Mouse (Mus musculus) kidney, embryonic 16.5 days (tissue): ENCODE data around the gene Dph1. TPM values are rescaled to one million over a fixed set of nuclear protein-coding genes. Genes with fewer than 3 reads are reported as not detected.
A peak's percentile ranks its signal among the peaks of the same experiment; 100 is the strongest.

ENCODE experiments used
- ATAC-seq: fragments of 200-750 bp; cut with Nextera tagmentation; 2 replicates; pipeline ENCODE4 v1.8.0; 2017; ENCODE audit warnings: moderate TSS enrichment; ENCODE audit not compliant: low FRiP score, low TSS enrichment
- H3K27ac ChIP-seq: fragments of 300-500 bp; sonication (generic); 2 replicates; pipeline ENCODE4 v1.5.1; 2014; ENCODE audit warnings: low read length
- H3K27me3 ChIP-seq: fragments of 300-500 bp; sonication (generic); 2 replicates; pipeline ENCODE4 v1.6.1; 2014; ENCODE audit warnings: low read length, control low read depth, mixed read lengths; ENCODE audit not compliant: insufficient read depth
- H3K36me3 ChIP-seq: fragments of 300-500 bp; sonication (generic); 2 replicates; pipeline ENCODE4 v1.6.1; 2014; ENCODE audit warnings: low read length, control low read depth, mixed read lengths; ENCODE audit not compliant: insufficient read depth
- H3K4me1 ChIP-seq: fragments of 300-500 bp; sonication (generic); 2 replicates; pipeline ENCODE4 v1.6.1; 2014; ENCODE audit warnings: low read length, control low read depth, mixed read lengths; ENCODE audit not compliant: insufficient read depth
- H3K4me2 ChIP-seq: fragments of 300-500 bp; sonication (generic); replicated peaks from 2 replicates; pipeline ENCODE4 v1.6.1; 2014; ENCODE audit warnings: low read depth, low read length
- H3K4me3 ChIP-seq: fragments of 300-500 bp; sonication (generic); 2 replicates; pipeline ENCODE4 v1.5.1; 2014; ENCODE audit warnings: mild to moderate bottlenecking, low read length
- H3K9ac ChIP-seq: fragments of 300-500 bp; sonication (generic); replicated peaks from 2 replicates; pipeline ENCODE4 v1.6.1; 2014; ENCODE audit warnings: low read length
- H3K9me3 ChIP-seq: fragments of 300-500 bp; sonication (generic); 2 replicates; pipeline ENCODE4 v1.6.1; 2016; ENCODE audit warnings: low read length, control low read depth
- WGBS: fragments of 180-500 bp; shearing (Covaris S2); extraction: QIAGEN DNeasy Blood & Tissue Kit; methylation state at CpG from one replicate; pipeline ENCODE4 v1.1.7; 2014; 5-methylcytosine and 5-hydroxymethylcytosine counted together
- polyA plus RNA-seq: library from polyadenylated mRNA; unstranded; fragments of >200 nt; fragmentation: Nextera tagmentation; extraction: Ambion mirVana; gene quantifications from 2 replicates; pipeline ENCODE4 v1.2.1, GENCODE M21; 2015

Gene Dph1
- polyA plus RNA-seq, 1 experiment from 2014 or later, result 28.4 TPM

DNA sequence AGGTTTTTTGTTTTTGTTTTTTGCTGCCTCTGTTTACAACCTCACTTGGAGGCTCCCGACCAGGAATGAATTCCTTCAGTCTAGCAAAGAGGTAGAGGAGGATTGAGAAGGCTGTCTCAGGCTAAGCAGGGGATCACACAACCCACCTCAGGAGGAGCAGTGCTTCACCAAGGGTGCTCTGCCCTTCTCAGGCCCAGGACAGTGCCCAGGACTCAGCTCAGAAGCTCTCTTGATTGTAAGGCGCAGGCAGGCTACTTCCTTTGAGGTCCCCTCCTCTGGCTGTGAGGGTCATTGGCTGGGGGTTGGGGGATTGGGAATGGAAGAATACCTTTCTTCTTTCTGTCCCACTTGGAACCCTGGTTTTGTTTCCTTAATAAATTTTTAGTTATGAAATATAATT lies 27.0 kb downstream of the Dph1 start:
- Histone ChIP-seq H3K36me3 (peaks cover 40% of the 10 kb centered on the region), H3K9ac (peak overlapping the region; percentile 77), H3K9me3 (no peaks in the 10 kb centered on the region), H3K4me3 (peak overlapping the region; percentile 76), H3K27ac (peak overlapping the region; percentile 92), H3K4me2 (peak overlapping the region; percentile 90), H3K4me1 (peaks cover 49% of the 10 kb centered on the region), H3K27me3 (peaks cover 39% of the 10 kb centered on the region)
- no peak for ATAC-seq
- 54% methylated on average over 2 of the region's 2 CpGs for WGBS

DNA sequence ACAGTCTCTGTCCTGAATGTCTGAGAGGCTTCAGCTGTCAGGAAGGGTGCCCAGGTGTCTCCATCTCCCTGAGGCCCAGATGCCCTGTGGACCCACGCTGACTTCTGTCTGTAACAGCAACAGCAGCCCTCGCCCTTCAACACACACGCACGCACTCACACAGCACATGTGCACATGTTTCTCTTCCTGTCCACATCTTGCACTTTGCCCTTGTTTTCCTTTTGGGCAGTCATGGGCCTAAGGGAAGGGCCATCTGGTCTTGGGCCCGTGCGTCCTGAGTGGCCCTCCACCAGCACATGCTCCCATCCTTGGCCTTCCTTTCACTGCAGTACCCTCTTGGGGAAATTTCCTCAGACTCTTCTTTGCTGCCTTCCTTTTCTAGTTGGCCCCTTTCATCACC lies 27.7 kb downstream of the Dph1 start:
- H3K9me3 ChIP-seq, result no peaks in the 10 kb centered on the region
- H3K9ac ChIP-seq, result peak overlapping the region; percentile 53
- no peak for ATAC-seq
- peaks cover 33% of the 10 kb centered on the region for H3K27me3 ChIP-seq
- peaks cover 40% of the 10 kb centered on the region for H3K36me3 ChIP-seq
- H3K4me1 ChIP-seq, result peaks cover 49% of the 10 kb centered on the region
- H3K4me3 ChIP-seq, result peak overlapping the region; percentile 76
- peak overlapping the region; percentile 92 for H3K27ac ChIP-seq
- H3K4me2 ChIP-seq, result peak overlapping the region; percentile 90
- whole genome bisulfite sequencing, result 63% methylated on average over 6 of the region's 6 CpGs

DNA sequence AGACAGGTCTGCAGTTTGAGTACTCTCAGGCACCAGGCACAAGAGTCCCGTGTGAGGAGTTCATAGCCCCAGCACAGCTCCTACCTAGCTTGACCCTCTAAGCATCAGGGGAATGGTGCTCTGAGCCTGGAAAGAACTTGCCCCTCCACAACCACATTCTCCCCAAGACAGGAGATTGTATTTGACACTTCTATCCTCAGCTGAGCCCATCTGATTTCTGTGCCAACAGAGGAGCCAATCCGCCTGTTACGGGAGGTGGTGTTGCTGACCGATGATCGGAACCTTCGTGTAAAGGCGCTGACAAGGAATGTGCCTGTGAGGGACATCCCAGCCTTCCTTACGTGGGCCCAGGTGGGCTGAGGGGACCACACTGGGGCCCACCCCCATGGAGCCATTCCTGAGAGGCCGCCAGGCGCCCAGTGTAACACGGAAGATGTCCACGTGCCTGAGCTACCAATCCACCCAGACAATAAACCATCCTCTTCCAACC lies 28.4 kb downstream of the Dph1 start:
- Histone ChIP-seq H3K9ac (0 out of 2 replicates have a peak overlapping the region, but pooled peaks have one; percentile 29), H3K36me3 (peaks cover 40% of the 10 kb centered on the region), H3K4me3 (no peak overlapping the region), H3K27me3 (peaks cover 30% of the 10 kb centered on the region), H3K27ac (peak overlapping the region; percentile 92), H3K4me2 (peak overlapping the region; percentile 90), H3K4me1 (peaks cover 50% of the 10 kb centered on the region), H3K9me3 (no peaks in the 10 kb centered on the region)
- 74% methylated on average over 12 of the region's 12 CpGs for WGBS
- ATAC-seq, result no peak

DNA sequence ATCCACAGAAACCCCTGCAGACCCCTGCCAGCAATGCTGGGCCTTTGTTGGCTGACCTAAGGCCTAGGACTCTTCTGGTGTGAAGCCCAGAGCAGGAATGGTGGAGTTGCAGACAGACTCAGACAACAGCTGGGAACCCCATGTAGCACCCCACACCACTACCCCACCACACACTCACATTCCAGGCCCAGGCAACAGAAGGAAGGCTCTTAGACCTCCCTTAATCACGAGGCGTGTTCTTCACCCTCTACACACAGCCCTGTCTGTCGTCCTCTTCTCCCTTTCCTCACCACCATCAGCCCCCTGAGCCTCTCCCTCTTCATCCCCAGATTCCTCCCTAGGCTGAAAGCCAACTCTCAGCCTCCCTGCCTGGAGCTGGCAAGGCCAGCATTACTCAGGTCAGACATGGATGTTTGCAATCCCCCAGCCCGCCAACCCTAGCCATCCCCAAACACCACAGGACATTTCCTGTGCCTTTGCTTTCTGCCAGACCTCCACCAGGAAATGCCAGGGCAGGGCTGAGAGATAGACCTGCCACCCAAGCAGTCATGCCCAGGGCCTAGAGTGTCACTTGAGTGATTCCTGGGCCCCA lies 29.5 kb downstream of the Dph1 start:
- Histone ChIP-seq H3K9ac (peak overlapping the region; percentile 30), H3K4me3 (no peak overlapping the region), H3K9me3 (no peaks in the 10 kb centered on the region), H3K27me3 (peaks cover 23% of the 10 kb centered on the region), H3K4me2 (no peak overlapping the region), H3K27ac (peak overlapping the region; percentile 79), H3K4me1 (peaks cover 49% of the 10 kb centered on the region), H3K36me3 (peaks cover 40% of the 10 kb centered on the region)
- no peak for ATAC-seq
- WGBS, result 63% methylated on average over 4 of the region's 4 CpGs

DNA sequence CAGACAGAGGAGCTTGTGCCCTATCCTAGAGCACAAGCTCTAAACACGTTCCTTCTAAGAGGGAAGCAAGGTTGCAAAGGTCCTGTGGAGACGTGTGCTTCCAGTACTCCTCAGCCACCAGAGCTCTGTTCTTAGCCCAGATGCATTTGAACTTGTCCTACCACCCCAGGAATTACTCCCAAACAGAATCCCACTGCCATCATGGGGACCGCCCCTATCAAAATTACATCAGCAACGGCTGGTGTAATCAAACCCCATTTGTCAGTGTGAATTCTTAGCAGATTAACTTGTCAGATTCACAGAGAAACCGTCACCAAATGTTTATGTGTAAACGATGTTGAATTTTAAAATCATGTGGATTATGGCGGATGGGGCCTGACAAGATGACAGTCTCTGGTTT lies 30.1 kb downstream of the Dph1 start:
- WGBS, result 76% methylated on average over 7 of the region's 7 CpGs

DNA sequence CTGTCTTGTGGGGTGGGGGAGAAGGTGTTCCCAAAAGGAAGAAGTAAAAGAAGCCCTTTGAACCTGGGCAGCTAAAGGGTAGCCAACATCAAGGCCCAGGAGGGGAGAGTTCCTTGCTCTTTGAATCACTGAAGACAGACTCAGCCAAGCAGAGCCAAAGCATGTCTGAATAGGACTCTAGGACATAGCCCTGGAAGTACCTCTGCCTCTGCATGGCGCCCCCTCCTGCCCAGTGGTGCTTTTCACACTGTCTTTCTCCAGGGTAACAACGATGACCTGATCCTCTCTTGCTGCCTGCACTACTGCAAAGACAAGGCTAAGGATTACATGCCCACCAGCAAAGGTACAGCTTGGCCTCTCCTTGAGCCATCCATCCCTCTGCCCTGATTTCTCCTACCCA lies 31.5 kb downstream of the Dph1 start:
- Histone ChIP-seq H3K27ac (peak overlapping the region; percentile 79; the same call in 1 of the 2 replicates), H3K9ac (no peak overlapping the region), H3K36me3 (peaks cover 35% of the 10 kb centered on the region), H3K4me3 (no peak overlapping the region), H3K9me3 (no peaks in the 10 kb centered on the region), H3K27me3 (peaks cover 6% of the 10 kb centered on the region; the same call in 1 of the 2 replicates), H3K4me2 (no peak overlapping the region), H3K4me1 (peaks cover 49% of the 10 kb centered on the region)
- 47% methylated on average over 2 of the region's 2 CpGs for WGBS
- ATAC-seq, result no peak

More for the DNA sequence above, 30.1 kb downstream of the Dph1 start:
- H3K4me1 ChIP-seq, result peaks cover 49% of the 10 kb centered on the region
- no peak for ATAC-seq
- H3K9me3 ChIP-seq, result no peaks in the 10 kb centered on the region
- peaks cover 17% of the 10 kb centered on the region for H3K27me3 ChIP-seq
- H3K9ac ChIP-seq, result no peak overlapping the region
- H3K4me3 ChIP-seq, result no peak overlapping the region
- H3K4me2 ChIP-seq, result no peak overlapping the region
- peak overlapping the region; percentile 79 for H3K27ac ChIP-seq
- H3K36me3 ChIP-seq, result peaks cover 37% of the 10 kb centered on the region

DNA sequence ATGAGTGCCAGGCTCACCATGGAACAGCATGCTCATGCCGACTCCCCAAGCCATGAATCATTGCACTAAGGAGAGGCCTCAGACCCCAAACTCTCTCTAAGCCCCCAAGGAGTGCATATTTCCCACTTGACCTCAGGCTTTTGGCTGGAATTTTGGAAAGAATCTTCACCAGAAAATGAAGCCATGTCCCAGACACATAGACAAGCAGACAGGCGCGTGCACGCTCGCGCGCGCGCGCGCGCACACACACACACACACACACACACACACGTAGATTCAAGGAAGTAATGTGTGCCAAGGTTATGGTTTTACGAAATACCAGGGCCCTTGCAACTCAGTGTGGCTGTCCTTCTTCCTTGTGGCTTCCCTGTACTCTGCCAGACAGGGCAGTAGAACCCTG lies 32.6 kb downstream of the Dph1 start:
- Histone ChIP-seq H3K4me3 (no peak overlapping the region), H3K36me3 (peaks cover 31% of the 10 kb centered on the region), H3K27ac (peak overlapping the region; percentile 79), H3K27me3 (no peaks in the 10 kb centered on the region), H3K9me3 (no peaks in the 10 kb centered on the region), H3K4me1 (peaks cover 50% of the 10 kb centered on the region), H3K9ac (0 out of 2 replicates have a peak overlapping the region, but pooled peaks have one; percentile 33), H3K4me2 (no peak overlapping the region)
- WGBS, result 75% methylated on average over 14 of the region's 14 CpGs
- no peak for ATAC-seq

DNA sequence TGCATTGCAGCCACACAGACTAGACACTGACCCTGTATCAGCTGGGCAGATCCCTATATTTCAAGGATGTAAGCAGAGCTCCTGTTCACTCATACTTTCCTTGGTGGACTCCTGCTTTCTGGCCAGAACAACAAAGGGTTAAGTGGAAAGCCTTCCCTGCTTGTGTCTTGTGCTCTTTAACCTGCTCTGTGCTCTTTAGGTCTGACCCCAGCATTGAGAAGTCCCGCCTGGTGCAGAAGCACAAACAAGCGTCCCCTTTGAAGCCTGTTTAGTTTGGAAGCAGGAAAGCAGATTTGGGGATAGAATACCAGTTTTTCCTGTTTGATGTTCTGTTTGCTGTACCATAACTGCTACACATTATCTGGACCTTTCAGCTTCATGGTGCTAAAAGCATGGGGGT lies 33.1 kb downstream of the Dph1 start:
- Histone ChIP-seq H3K9me3 (no peaks in the 10 kb centered on the region), H3K36me3 (peaks cover 26% of the 10 kb centered on the region), H3K4me3 (no peak overlapping the region), H3K27me3 (no peaks in the 10 kb centered on the region), H3K4me1 (peaks cover 51% of the 10 kb centered on the region), H3K4me2 (no peak overlapping the region), H3K27ac (peak overlapping the region; percentile 79), H3K9ac (no peak overlapping the region)
- 21% methylated on average over 2 of the region's 2 CpGs for WGBS
- 0 out of 2 replicates have a peak, but pooled peaks have one; percentile 22 for ATAC-seq

DNA sequence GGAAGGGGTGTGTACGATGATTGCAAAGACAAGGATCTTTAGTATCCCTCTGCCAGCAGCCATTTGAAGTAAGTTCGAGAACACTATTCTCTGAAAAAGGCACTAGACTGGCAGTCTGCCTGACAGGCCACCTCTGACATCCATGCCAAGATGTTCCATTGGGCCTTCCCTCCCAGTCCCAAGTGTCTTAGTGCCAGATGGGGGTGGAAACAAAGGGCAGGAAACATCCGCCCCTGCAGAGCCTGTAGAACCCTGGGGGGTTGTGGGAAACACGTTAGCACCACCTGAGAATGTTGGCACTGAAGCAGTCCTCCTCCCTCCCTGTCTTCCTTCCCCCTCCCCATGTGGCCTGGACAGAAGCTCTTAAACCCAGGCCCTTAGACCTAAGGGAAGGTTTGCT lies 34.0 kb downstream of the Dph1 start:
- Histone ChIP-seq H3K36me3 (peaks cover 19% of the 10 kb centered on the region), H3K4me1 (peaks cover 51% of the 10 kb centered on the region), H3K4me3 (no peak overlapping the region), H3K9me3 (no peaks in the 10 kb centered on the region), H3K27ac (peak overlapping the region; percentile 79; the same call in 1 of the 2 replicates), H3K27me3 (no peaks in the 10 kb centered on the region), H3K9ac (no peak overlapping the region), H3K4me2 (no peak overlapping the region)
- WGBS, result 47% methylated on average over 4 of the region's 4 CpGs
- ATAC-seq, result no peak

DNA sequence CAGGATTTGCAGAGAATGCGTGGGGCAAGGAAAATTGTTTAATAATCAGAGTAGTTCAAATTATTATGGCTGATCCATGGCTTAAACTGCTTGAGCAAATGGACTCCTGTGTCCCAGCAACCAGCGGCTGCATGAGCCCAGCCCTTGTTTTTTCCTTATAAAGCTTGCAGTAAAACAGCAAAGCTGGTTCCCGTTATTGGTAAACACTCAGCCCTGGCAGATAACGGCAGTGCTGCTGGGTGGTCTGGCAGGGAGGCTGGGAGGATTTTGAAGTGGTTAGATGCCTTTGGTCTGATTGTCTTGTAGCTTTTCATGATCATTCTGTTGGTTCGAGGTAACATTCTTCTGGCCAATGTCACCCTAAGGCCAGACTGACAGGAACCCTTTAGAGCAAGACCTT lies 34.6 kb downstream of the Dph1 start:
- Histone ChIP-seq H3K4me2 (no peak overlapping the region), H3K4me1 (peaks cover 45% of the 10 kb centered on the region), H3K27me3 (no peaks in the 10 kb centered on the region), H3K27ac (peak overlapping the region; percentile 61), H3K9me3 (no peaks in the 10 kb centered on the region), H3K4me3 (no peak overlapping the region), H3K9ac (no peak overlapping the region), H3K36me3 (peaks cover 16% of the 10 kb centered on the region)
- 66% methylated on average over 5 of the region's 5 CpGs for WGBS
- ATAC-seq, result no peak
